ENCODE assay signal across 8 mouse cellular contexts in genomic region chr5:24350531-24351250, GRCm38 (mm10). TPM values are rescaled to one million over a fixed set of nuclear protein-coding genes. Genes with fewer than 3 reads are reported as not detected.
DNase-seq lines count a peak whose midpoint lies in the region; ATAC-seq and TF ChIP-seq lines count a peak whose summit lies in the region.

No protein-coding gene starts in this region.

- 45% methylated on average over 12 of the region's 15 CpGs for WGBS in kidney, embryonic 14.5 days
- 37% methylated on average over 14 of the region's 15 CpGs for WGBS in hindbrain, embryonic 10.5 days
- whole genome bisulfite sequencing in midbrain, embryonic 13.5 days, result 25% methylated on average over 15 of the region's 15 CpGs

- H3K4me2 ChIP-seq in kidney, embryonic 14.5 days (replicated peaks; ENCODE audit: low read depth, low read length), result peak overlapping the region; percentile 99
- H3K4me2 ChIP-seq in midbrain, embryonic 13.5 days (replicated peaks), result peak overlapping the region; percentile 99

- ATAC-seq in kidney, embryonic 14.5 days (ENCODE audit: low FRiP score, low TSS enrichment), result no peak
- no peak for ATAC-seq in midbrain, embryonic 13.5 days
- no peak for ATAC-seq in activated CD4-positive, CD25-positive, alpha-beta regulatory T cell, adult 4 months

- H3K9me3 ChIP-seq in kidney, embryonic 14.5 days (ENCODE audit: control insufficient read depth, low read length), result no peaks in the 10 kb centered on the region
- no peaks in the 10 kb centered on the region for H3K9me3 ChIP-seq in hindbrain, embryonic 10.5 days
- H3K9me3 ChIP-seq in midbrain, embryonic 13.5 days, result no peaks in the 10 kb centered on the region

- peak overlapping the region; percentile 76 for H3K9ac ChIP-seq in kidney, embryonic 14.5 days (ENCODE audit: low read depth, low read length)
- peak overlapping the region; percentile 96 for H3K9ac ChIP-seq in midbrain, embryonic 13.5 days (replicated peaks)

- TF ChIP-seq POLR2A in brain, embryonic 14.5 days (IDR thresholded peaks at IDR 0.05; ENCODE audit: borderline replicate concordance, extremely low read depth, insufficient read depth, insufficient read length, poor library complexity, severe bottlenecking), result no peak

- peaks cover 50% of the 10 kb centered on the region for H3K4me1 ChIP-seq in kidney, embryonic 14.5 days (ENCODE audit: control insufficient read depth, insufficient read depth, low read length)
- H3K4me1 ChIP-seq in hindbrain, embryonic 10.5 days (replicated peaks), result peaks cover 82% of the 10 kb centered on the region
- peaks cover 66% of the 10 kb centered on the region for H3K4me1 ChIP-seq in midbrain, embryonic 13.5 days (replicated peaks)

- DNase-seq in kidney, postnatal 25 days, result no peak
- peak; percentile 48 for DNase-seq in brain, embryonic 14.5 days (ENCODE audit: low read depth)
- DNase-seq in hindbrain, embryonic 10.5 days (ENCODE audit: low spot score), result peak; percentile 23
- DNase-seq in frontal cortex, adult 2 months (ENCODE audit: extremely low spot score in 1 of 2, low spot score in 1 of 2), result no peak
- DNase-seq in retina, embryonic 14.5 days (ENCODE audit: low spot score), result no peak

- peaks cover 10% of the 10 kb centered on the region; the same call in 1 of the 2 replicates for H3K27me3 ChIP-seq in kidney, embryonic 14.5 days (ENCODE audit: control insufficient read depth, insufficient read depth, low read length)
- H3K27me3 ChIP-seq in hindbrain, embryonic 10.5 days (ENCODE audit: insufficient read depth, poor library complexity, severe bottlenecking), result peaks cover 80% of the 10 kb centered on the region
- peaks cover 21% of the 10 kb centered on the region for H3K27me3 ChIP-seq in midbrain, embryonic 13.5 days

- TF ChIP-seq CTCF in brain, embryonic 14.5 days (IDR thresholded peaks at IDR 0.05; ENCODE audit: borderline replicate concordance, extremely low read depth, insufficient read depth, insufficient read length), result no peak

- H3K4me3 ChIP-seq in kidney, embryonic 14.5 days (ENCODE audit: low read length), result peak overlapping the region; percentile 73
- peak overlapping the region; percentile 78 for H3K4me3 ChIP-seq in hindbrain, embryonic 10.5 days
- H3K4me3 ChIP-seq in midbrain, embryonic 13.5 days (replicated peaks), result peak overlapping the region; percentile 81

- no peaks in the 10 kb centered on the region for H3K36me3 ChIP-seq in kidney, embryonic 14.5 days (ENCODE audit: control insufficient read depth, insufficient read depth, low read length)
- H3K36me3 ChIP-seq in hindbrain, embryonic 10.5 days, result 0 out of 2 replicates have a peak, but pooled peaks cover 3% of the 10 kb centered on the region
- 0 out of 2 replicates have a peak, but pooled peaks cover 9% of the 10 kb centered on the region for H3K36me3 ChIP-seq in midbrain, embryonic 13.5 days

- H3K27ac ChIP-seq in kidney, embryonic 14.5 days (ENCODE audit: low read depth, low read length), result peak overlapping the region; percentile 67; the same call in 1 of the 2 replicates
- peak overlapping the region; percentile 92 for H3K27ac ChIP-seq in hindbrain, embryonic 10.5 days
- peak overlapping the region; percentile 98 for H3K27ac ChIP-seq in midbrain, embryonic 13.5 days

RNA-seq across cellular contexts. Expression of gene Kcnh2, which starts 0.7 kb away (rescaled TPM):
- polyA plus RNA-seq in kidney, embryonic 14.5 days (2014; fragmentation: Nextera tagmentation; extraction: Ambion mirVana), result 4.6 and 5.7 TPM in 2 replicates
- polyA plus RNA-seq in brain, embryonic 14.5 days (2012; rRNA removed), result 58.9 and 61.1 TPM in 2 replicates
- 32.4 and 33.9 TPM in 2 replicates for polyA plus RNA-seq in hindbrain, embryonic 10.5 days (2016; fragmentation: Nextera tagmentation; extraction: Ambion mirVana)
- 9.0 and 10.3 TPM in 2 replicates for polyA plus RNA-seq in midbrain, embryonic 13.5 days (2015; fragmentation: Nextera tagmentation; extraction: Ambion mirVana)
- polyA plus RNA-seq in frontal cortex, adult 2 months (2012; rRNA removed), result 65.0 and 65.8 TPM in 2 replicates
- under 1 TPM; 0.16 to 0.24 TPM for polyA plus RNA-seq in activated CD4-positive, CD25-positive, alpha-beta regulatory T cell, adult 4 months (2017; shearing (Covaris generic))

RNA-seq across cellular contexts. Expression of gene Nos3, which starts 13.9 kb away (rescaled TPM):
- 6.3 and 12.0 TPM in 2 replicates for polyA plus RNA-seq in kidney, embryonic 14.5 days (2014; fragmentation: Nextera tagmentation; extraction: Ambion mirVana)
- 9.6 and 11.1 TPM in 2 replicates for polyA plus RNA-seq in brain, embryonic 14.5 days (2012; rRNA removed)
- 8.3 and 9.7 TPM in 2 replicates for polyA plus RNA-seq in hindbrain, embryonic 10.5 days (2016; fragmentation: Nextera tagmentation; extraction: Ambion mirVana)
- polyA plus RNA-seq in midbrain, embryonic 13.5 days (2015; fragmentation: Nextera tagmentation; extraction: Ambion mirVana), result 7.0 and 7.8 TPM in 2 replicates
- 10.1 and 10.7 TPM in 2 replicates for polyA plus RNA-seq in frontal cortex, adult 2 months (2012; rRNA removed)
- polyA plus RNA-seq in activated CD4-positive, CD25-positive, alpha-beta regulatory T cell, adult 4 months (2017; shearing (Covaris generic)), result under 1 TPM in 1 of 2 experiments, not detected in 1; 0.42 TPM

RNA-seq across cellular contexts. Expression of gene Atg9b, which starts 41.3 kb away (rescaled TPM):
- 1.1 and 1.3 TPM in 2 replicates for polyA plus RNA-seq in kidney, embryonic 14.5 days (2014; fragmentation: Nextera tagmentation; extraction: Ambion mirVana)
- polyA plus RNA-seq in brain, embryonic 14.5 days (2012; rRNA removed), result 1.5 and 1.7 TPM in 2 replicates
- 0.21 and 0.75 TPM in 2 replicates for polyA plus RNA-seq in hindbrain, embryonic 10.5 days (2016; fragmentation: Nextera tagmentation; extraction: Ambion mirVana)
- 0.39 and 0.69 TPM in 2 replicates for polyA plus RNA-seq in midbrain, embryonic 13.5 days (2015; fragmentation: Nextera tagmentation; extraction: Ambion mirVana)
- 3.0 and 4.7 TPM in 2 replicates for polyA plus RNA-seq in frontal cortex, adult 2 months (2012; rRNA removed)
- 1 to 10 TPM; 2.2 to 2.9 TPM for polyA plus RNA-seq in activated CD4-positive, CD25-positive, alpha-beta regulatory T cell, adult 4 months (2017; shearing (Covaris generic))

RNA-seq across cellular contexts. Expression of gene Abcb8, which starts 42.8 kb away (rescaled TPM):
- 44.9 and 55.0 TPM in 2 replicates for polyA plus RNA-seq in kidney, embryonic 14.5 days (2014; fragmentation: Nextera tagmentation; extraction: Ambion mirVana)
- polyA plus RNA-seq in brain, embryonic 14.5 days (2012; rRNA removed), result 51.0 and 64.7 TPM in 2 replicates
- polyA plus RNA-seq in hindbrain, embryonic 10.5 days (2016; fragmentation: Nextera tagmentation; extraction: Ambion mirVana), result 54.5 and 55.3 TPM in 2 replicates
- polyA plus RNA-seq in midbrain, embryonic 13.5 days (2015; fragmentation: Nextera tagmentation; extraction: Ambion mirVana), result 50.2 and 51.5 TPM in 2 replicates
- 49.5 and 53.9 TPM in 2 replicates for polyA plus RNA-seq in frontal cortex, adult 2 months (2012; rRNA removed)
- polyA plus RNA-seq in activated CD4-positive, CD25-positive, alpha-beta regulatory T cell, adult 4 months (2017; shearing (Covaris generic)), result 10 to 100 TPM; 15.3 to 21.6 TPM

Comparison
In these comparisons a context has a peak if more than half of its experiments do, and no peak if none do; other contexts are left out.
1. DNase-seq: peak in brain, embryonic 14.5 days (single experiment) and hindbrain, embryonic 10.5 days (single experiment); none in kidney, postnatal 25 days (0 of 2), frontal cortex, adult 2 months (0 of 2) and retina, embryonic 14.5 days (single experiment).
2. Peak in every context shown above with its lines, with median percentiles within 50 percentile points of each other: H3K27ac ChIP-seq and H3K4me3 ChIP-seq.